Mouse (Mus musculus): ENCODE data around the gene Gse1. TPM values are rescaled to one million over a fixed set of nuclear protein-coding genes. Genes with fewer than 3 reads are reported as not detected.

Gse1 gene
- polyA plus RNA-seq, 1 experiment = 52.4 TPM

GRCm38 (mm10) chr8:120202546-120202945 is 25.7 kb upstream of the Gse1 start:
- no peak for DNase-seq
- Histone ChIP-seq H3K4me3 (replicated peaks; ENCODE audit: insufficient read depth, low read depth, low read length) (no peak overlapping the region), H3K27me3 (ENCODE audit: control insufficient read depth, insufficient read depth, low read length) (no peaks in the 10 kb centered on the region), H3K27ac (ENCODE audit: insufficient read depth, low read length) (no peak overlapping the region), H3K4me1 (ENCODE audit: control insufficient read depth, insufficient read depth, low read length) (no peaks in the 10 kb centered on the region)
- WGBS = 46% methylated on average over 3 of the region's 3 CpGs
- no peak for TF ChIP-seq CTCF (IDR thresholded peaks at IDR 0.05; ENCODE audit: borderline replicate concordance, insufficient read depth, low read depth, low read length)
- TF ChIP-seq POLR2A (IDR thresholded peaks at IDR 0.05; ENCODE audit: borderline replicate concordance, insufficient read depth, low read length) = no peak

GRCm38 (mm10) chr8:120204736-120205360 is 23.4 kb upstream of the Gse1 start:
- Histone ChIP-seq H3K27ac (ENCODE audit: insufficient read depth, low read length) (no peak overlapping the region), H3K4me3 (replicated peaks; ENCODE audit: insufficient read depth, low read depth, low read length) (no peak overlapping the region), H3K4me1 (ENCODE audit: control insufficient read depth, insufficient read depth, low read length) (no peaks in the 10 kb centered on the region), H3K27me3 (ENCODE audit: control insufficient read depth, insufficient read depth, low read length) (no peaks in the 10 kb centered on the region)
- WGBS = 77% methylated on average over 7 of the region's 7 CpGs
- DNase-seq = no peak
- TF ChIP-seq POLR2A (IDR thresholded peaks at IDR 0.05; ENCODE audit: borderline replicate concordance, insufficient read depth, low read length) = no peak
- no peak for TF ChIP-seq CTCF (IDR thresholded peaks at IDR 0.05; ENCODE audit: borderline replicate concordance, insufficient read depth, low read depth, low read length)

GRCm38 (mm10) chr8:120205916-120206315 is 22.3 kb upstream of the Gse1 start:
- DNase-seq = no peak
- Histone ChIP-seq H3K27ac (ENCODE audit: insufficient read depth, low read length) (no peak overlapping the region), H3K27me3 (ENCODE audit: control insufficient read depth, insufficient read depth, low read length) (no peaks in the 10 kb centered on the region), H3K4me1 (ENCODE audit: control insufficient read depth, insufficient read depth, low read length) (no peaks in the 10 kb centered on the region), H3K4me3 (replicated peaks; ENCODE audit: insufficient read depth, low read depth, low read length) (no peak overlapping the region)
- TF ChIP-seq POLR2A (IDR thresholded peaks at IDR 0.05; ENCODE audit: borderline replicate concordance, insufficient read depth, low read length) = no peak
- no peak for TF ChIP-seq CTCF (IDR thresholded peaks at IDR 0.05; ENCODE audit: borderline replicate concordance, insufficient read depth, low read depth, low read length)
- 92% methylated on average over 9 of the region's 9 CpGs for WGBS

- Histone ChIP-seq H3K27ac (ENCODE audit: insufficient read depth, low read length) (no peak overlapping the region), H3K27me3 (ENCODE audit: control insufficient read depth, insufficient read depth, low read length) (no peaks in the 10 kb centered on the region), H3K4me3 (replicated peaks; ENCODE audit: insufficient read depth, low read depth, low read length) (no peak overlapping the region), H3K4me1 (ENCODE audit: control insufficient read depth, insufficient read depth, low read length) (no peaks in the 10 kb centered on the region)
- WGBS = 93% methylated on average over 8 of the region's 8 CpGs
- TF ChIP-seq CTCF (IDR thresholded peaks at IDR 0.05; ENCODE audit: borderline replicate concordance, insufficient read depth, low read depth, low read length) (no peak), POLR2A (IDR thresholded peaks at IDR 0.05; ENCODE audit: borderline replicate concordance, insufficient read depth, low read length) (no peak)
- no peak for DNase-seq
Observed at GRCm38 (mm10) chr8:120207364-120207763, 20.9 kb upstream of the Gse1 start.

GRCm38 (mm10) chr8:120208113-120208512 is 20.1 kb upstream of the Gse1 start:
- Histone ChIP-seq H3K27ac (ENCODE audit: insufficient read depth, low read length) (no peak overlapping the region), H3K4me3 (replicated peaks; ENCODE audit: insufficient read depth, low read depth, low read length) (no peak overlapping the region), H3K27me3 (ENCODE audit: control insufficient read depth, insufficient read depth, low read length) (no peaks in the 10 kb centered on the region), H3K4me1 (ENCODE audit: control insufficient read depth, insufficient read depth, low read length) (no peaks in the 10 kb centered on the region)
- DNase-seq = no peak
- WGBS = 78% methylated on average over 11 of the region's 11 CpGs
- TF ChIP-seq POLR2A (IDR thresholded peaks at IDR 0.05; ENCODE audit: borderline replicate concordance, insufficient read depth, low read length) (no peak), CTCF (IDR thresholded peaks at IDR 0.05; ENCODE audit: borderline replicate concordance, insufficient read depth, low read depth, low read length) (no peak)

- Histone ChIP-seq H3K4me3 (replicated peaks; ENCODE audit: insufficient read depth, low read depth, low read length) (no peak overlapping the region), H3K27me3 (ENCODE audit: control insufficient read depth, insufficient read depth, low read length) (no peaks in the 10 kb centered on the region), H3K27ac (ENCODE audit: insufficient read depth, low read length) (no peak overlapping the region), H3K4me1 (ENCODE audit: control insufficient read depth, insufficient read depth, low read length) (peaks cover 18% of the 10 kb centered on the region)
- TF ChIP-seq CTCF (IDR thresholded peaks at IDR 0.05; ENCODE audit: borderline replicate concordance, insufficient read depth, low read depth, low read length) (no peak), POLR2A (IDR thresholded peaks at IDR 0.05; ENCODE audit: borderline replicate concordance, insufficient read depth, low read length) (no peak)
- no peak for DNase-seq
- WGBS = 57% methylated on average over 4 of the region's 4 CpGs
Observed at GRCm38 (mm10) chr8:120211345-120211744, 16.9 kb upstream of the Gse1 start.

GRCm38 (mm10) chr8:120212596-120212995 is 15.7 kb upstream of the Gse1 start:
- TF ChIP-seq CTCF (IDR thresholded peaks at IDR 0.05; ENCODE audit: borderline replicate concordance, insufficient read depth, low read depth, low read length) (no peak), POLR2A (IDR thresholded peaks at IDR 0.05; ENCODE audit: borderline replicate concordance, insufficient read depth, low read length) (no peak)
- 98% methylated on average over 7 of the region's 7 CpGs for WGBS
- Histone ChIP-seq H3K4me3 (replicated peaks; ENCODE audit: insufficient read depth, low read depth, low read length) (no peak overlapping the region), H3K27me3 (ENCODE audit: control insufficient read depth, insufficient read depth, low read length) (no peaks in the 10 kb centered on the region), H3K27ac (ENCODE audit: insufficient read depth, low read length) (no peak overlapping the region), H3K4me1 (ENCODE audit: control insufficient read depth, insufficient read depth, low read length) (peaks cover 18% of the 10 kb centered on the region)
- no peak for DNase-seq

- WGBS = 89% methylated on average over 3 of the region's 3 CpGs
- no peak overlapping the region for H3K4me3 ChIP-seq (replicated peaks; ENCODE audit: insufficient read depth, low read depth, low read length)
Observed at GRCm38 (mm10) chr8:120213229-120213628, 15.0 kb upstream of the Gse1 start.

More at GRCm38 (mm10) chr8:120213229-120213628, 15.0 kb upstream of the Gse1 start:
- no peak for DNase-seq
- peaks cover 18% of the 10 kb centered on the region for H3K4me1 ChIP-seq (ENCODE audit: control insufficient read depth, insufficient read depth, low read length)
- no peak for TF ChIP-seq CTCF (IDR thresholded peaks at IDR 0.05; ENCODE audit: borderline replicate concordance, insufficient read depth, low read depth, low read length)
- no peak for TF ChIP-seq POLR2A (IDR thresholded peaks at IDR 0.05; ENCODE audit: borderline replicate concordance, insufficient read depth, low read length)
- no peaks in the 10 kb centered on the region for H3K27me3 ChIP-seq (ENCODE audit: control insufficient read depth, insufficient read depth, low read length)
- H3K27ac ChIP-seq (ENCODE audit: insufficient read depth, low read length) = no peak overlapping the region

Data from cerebellum, adult 2 months (tissue).